Mouse (Mus musculus) heart, embryonic 14.5 days (tissue): ENCODE results near the gene Gm10409. TPM values are rescaled to one million over a fixed set of nuclear protein-coding genes. Genes with fewer than 3 reads are reported as not detected.
"Not testable (repeated sequence)": the region's sequence is repeated elsewhere in the genome, so short reads cannot be mapped to it uniquely, and the experiment has no call there.

Experiments used
- ATAC-seq: fragments of 200-750 bp; cut with Nextera tagmentation; 2 replicates; pipeline ENCODE4 v1.8.0; 2017; ENCODE audit warnings: low read depth, moderate TSS enrichment; ENCODE audit not compliant: insufficient number of reproducible peaks, insufficient read depth, low FRiP score
- H3K27ac ChIP-seq, 2 experiments: fragments of 200-500 bp in 1 of 2; fragments of 300-500 bp in 1 of 2; sonication (generic) in 1 of 2; replicated peaks in 1 of 2; 2 replicates each; pipeline ENCODE4 v1.5.1; 2012 to 2014; ENCODE audit warnings: low read depth in 2 of 2, low read length in 2 of 2, control low read depth in 1 of 2, mild to moderate bottlenecking in 1 of 2, mixed read lengths in 1 of 2; ENCODE audit not compliant: control insufficient read depth in 1 of 2, insufficient read depth in 1 of 2
- H3K27me3 ChIP-seq: fragments of 300-500 bp; sonication (generic); 2 replicates; pipeline ENCODE4 v1.6.1; 2014; ENCODE audit warnings: mild to moderate bottlenecking, low read length, control low read depth; ENCODE audit not compliant: control insufficient read depth, insufficient read depth
- H3K36me3 ChIP-seq: fragments of 300-500 bp; sonication (generic); 2 replicates; pipeline ENCODE4 v1.6.1; 2014; ENCODE audit warnings: mild to moderate bottlenecking, control low read depth, low read length, mixed read lengths; ENCODE audit not compliant: control insufficient read depth, insufficient read depth
- H3K4me1 ChIP-seq, 2 experiments: fragments of 200-500 bp in 1 of 2; fragments of 300-500 bp in 1 of 2; sonication (generic) in 1 of 2; 2 replicates each; pipeline ENCODE4 v1.6.1; 2012 to 2014; ENCODE audit warnings: low read length in 2 of 2, control low read depth in 1 of 2, mixed read lengths in 1 of 2; ENCODE audit not compliant: control insufficient read depth in 2 of 2, insufficient read depth in 2 of 2
- H3K4me2 ChIP-seq: fragments of 300-500 bp; sonication (generic); 2 replicates; pipeline ENCODE4 v1.6.1; 2014; ENCODE audit warnings: mild to moderate bottlenecking, low read length
- H3K4me3 ChIP-seq, 2 experiments: fragments of 200-500 bp in 1 of 2; fragments of 300-500 bp in 1 of 2; sonication (generic) in 1 of 2; 2 replicates each; pipeline ENCODE4 v1.5.1; 2012 to 2014; ENCODE audit warnings: low read length in 2 of 2, mild to moderate bottlenecking in 2 of 2, control low read depth in 1 of 2, low read depth in 1 of 2, moderate library complexity in 1 of 2; ENCODE audit not compliant: control insufficient read depth in 1 of 2, insufficient read depth in 1 of 2
- H3K9ac ChIP-seq: fragments of 300-500 bp; sonication (generic); 2 replicates; pipeline ENCODE4 v1.6.1; 2014; ENCODE audit warnings: mild to moderate bottlenecking, low read length
- H3K9me3 ChIP-seq: fragments of 300-500 bp; sonication (generic); 2 replicates; pipeline ENCODE4 v1.6.1; 2016; ENCODE audit warnings: low read length, control low read depth; ENCODE audit not compliant: control insufficient read depth
- WGBS: fragments of 180-500 bp; shearing (Covaris S2); extraction: QIAGEN DNeasy Blood & Tissue Kit; methylation state at CpG from one replicate; pipeline ENCODE4 v1.1.7; 2014; 5-methylcytosine and 5-hydroxymethylcytosine counted together
- polyA plus RNA-seq: library from polyadenylated mRNA; unstranded; fragments of >200 nt; fragmentation: Nextera tagmentation; extraction: Ambion mirVana; gene quantifications from 2 replicates; pipeline ENCODE4 v1.2.1, GENCODE M21; 2014

Gene Gm10409
- polyA plus RNA-seq = 6.8 and 13.9 TPM in 2 replicates

- not testable (repeated sequence) for ATAC-seq, H3K36me3 ChIP-seq, H3K27me3 ChIP-seq, H3K4me1 ChIP-seq, H3K4me2 ChIP-seq, H3K27ac ChIP-seq, H3K4me3 ChIP-seq, H3K9me3 ChIP-seq, H3K9ac ChIP-seq
- no CpG with 5 or more reads among the region's 32 CpGs for WGBS
These were observed at the start of gene Gm10409 for GRCm38 (mm10) chr14:3412314-3412713. Gene Gm10409 (plus strand): TSS chr14:3412614.

GRCm38 (mm10) chr14:3394793-3395192, 17.6 kb upstream of the Gm10409 start, which contains the start of gene Gm10413:
Gene Gm10413 (plus strand): TSS chr14:3395093.
- not testable (repeated sequence) for ATAC-seq, H3K4me3 ChIP-seq, H3K36me3 ChIP-seq, H3K27me3 ChIP-seq, H3K27ac ChIP-seq, H3K4me2 ChIP-seq, H3K4me1 ChIP-seq, H3K9me3 ChIP-seq, H3K9ac ChIP-seq
- WGBS = no CpG with 5 or more reads among the region's 2 CpGs

GRCm38 (mm10) chr14:3427803-3428202, 15.4 kb downstream of the Gm10409 start, which contains the start of gene Gm3005:
Gene Gm3005 (plus strand): TSS chr14:3428103.
- H3K9ac ChIP-seq, H3K27ac ChIP-seq, H3K4me1 ChIP-seq, ATAC-seq, H3K9me3 ChIP-seq, H3K36me3 ChIP-seq, H3K4me3 ChIP-seq, H3K4me2 ChIP-seq, H3K27me3 ChIP-seq: not testable (repeated sequence)
- no CpG with 5 or more reads among the region's 2 CpGs for WGBS

GRCm38 (mm10) chr14:3449079-3449478, 36.7 kb downstream of the Gm10409 start, which contains the start of gene Gm10408:
Gene Gm10408 (plus strand): TSS chr14:3449379.
- H3K9ac ChIP-seq, H3K27ac ChIP-seq, ATAC-seq, H3K27me3 ChIP-seq, H3K4me3 ChIP-seq, H3K4me2 ChIP-seq, H3K36me3 ChIP-seq, H3K9me3 ChIP-seq, H3K4me1 ChIP-seq: not testable (repeated sequence)
- no CpG with 5 or more reads among the region's 3 CpGs for WGBS

Other genes with a start within 250 kb of the Gm10409 start
- not detected in 2 replicates for gene Gm5795, start 224.4 kb upstream of the Gm10409 start, polyA plus RNA-seq
- 27.9 and 35.1 TPM in 2 replicates for gene D830030K20Rik, start 204.1 kb upstream of the Gm10409 start, polyA plus RNA-seq
- gene Gm2956, start 80.0 kb upstream of the Gm10409 start, polyA plus RNA-seq = 1.8 TPM in 1 of 2 replicates, not detected in the other
- gene Gm10413, start 17.5 kb upstream of the Gm10409 start, polyA plus RNA-seq = not detected in 2 replicates
- gene Gm3005, start 15.5 kb downstream of the Gm10409 start, polyA plus RNA-seq = 15.0 and 20.8 TPM in 2 replicates
- gene Gm10408, start 36.8 kb downstream of the Gm10409 start, polyA plus RNA-seq = not detected in 2 replicates
- not detected in 2 replicates for gene Gm3012, start 221.9 kb downstream of the Gm10409 start, polyA plus RNA-seq
- 6.8 and 13.9 TPM in 2 replicates for gene Gm3020, start 239.4 kb downstream of the Gm10409 start, polyA plus RNA-seq